In the genomic region with DNA sequence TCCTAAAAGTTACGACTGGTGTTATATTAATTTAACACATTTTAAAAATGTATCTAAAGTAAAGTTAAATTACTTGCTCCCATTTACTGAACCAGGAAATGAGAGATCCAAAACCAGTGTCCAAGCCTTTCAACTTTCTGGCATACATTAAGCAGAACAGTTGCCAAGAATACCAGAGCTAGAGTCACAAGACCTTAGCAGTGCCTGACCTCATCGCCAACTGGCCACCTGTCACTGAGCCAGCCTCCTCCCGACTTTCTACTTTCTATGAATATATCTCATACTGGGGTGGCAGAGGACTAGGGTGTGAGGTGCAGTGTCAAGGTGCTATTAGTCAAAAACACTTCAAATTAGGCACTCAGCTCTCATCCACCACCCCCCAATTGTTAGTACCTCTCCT, we compare ENCODE assay signal across 13 mouse cellular contexts.
DNase-seq lines count a peak whose midpoint lies in the region; ATAC-seq and TF ChIP-seq lines count a peak whose summit lies in the region.
"Had no signal": no experiment of that assay in that cellular context is flagged by ENCODE, and none has a peak within 500 bp of the region (broad histone marks: within the 10 kb centered on the region; RNA-seq: fewer than 3 reads in every experiment).

No protein-coding gene starts in this region.

- peak; percentile 64 for DNase-seq in lung, embryonic 14.5 days
- no peak for DNase-seq in lung, adult 2 months
- DNase-seq in cerebellum, adult 18-20 months = peak; percentile 92 to 95
- DNase-seq in gastrocnemius, postnatal 25 days = peak; percentile 68
- DNase-seq in heart, postnatal 4 days = peak; percentile 79
- no peak for DNase-seq in retina, embryonic 14.5 days (ENCODE audit: low spot score)
- DNase-seq in layer of hippocampus, adult 9-11 months = no peak
- no peak for DNase-seq in urinary bladder, postnatal 25 days (ENCODE audit: low spot score)

- no peak for TF ChIP-seq CTCF in lung, embryonic 14.5 days (IDR thresholded peaks at IDR 0.05; ENCODE audit: low read depth)
- no peak for TF ChIP-seq CTCF in lung, adult 2 months (IDR thresholded peaks at IDR 0.05; ENCODE audit: insufficient read depth, low read length)

- 39% methylated on average over 3 of the region's 3 CpGs for WGBS in lung, embryonic 14.5 days
- 24% methylated on average over 3 of the region's 3 CpGs for WGBS in lung, adult 2 months

- TF ChIP-seq POLR2A in lung, adult 2 months (IDR thresholded peaks at IDR 0.05; ENCODE audit: borderline replicate concordance, extremely low read depth, low read depth, low read length) = no peak

- no peak for ATAC-seq in lung, embryonic 14.5 days (ENCODE audit: insufficient read depth)
- ATAC-seq: Patski had no signal

- H3K4me2 ChIP-seq in lung, embryonic 14.5 days = no peak overlapping the region
- H3K4me2 ChIP-seq: embryonic facial prominence, embryonic 15.5 days; hindbrain, embryonic 12.5 days; midbrain, embryonic 12.5 days had no signal

- H3K27me3 ChIP-seq in lung, embryonic 14.5 days (ENCODE audit: insufficient read depth, low read length) = no peaks in the 10 kb centered on the region
- H3K27me3 ChIP-seq: embryonic facial prominence, embryonic 15.5 days; hindbrain, embryonic 12.5 days; midbrain, embryonic 12.5 days; Patski had no signal

- H3K4me3 ChIP-seq in lung, embryonic 14.5 days (ENCODE audit: low read depth, low read length) = no peak overlapping the region
- no peak overlapping the region for H3K4me3 ChIP-seq in lung, adult 2 months (replicated peaks; ENCODE audit: extremely low read depth, low read depth, low read length)
- H3K4me3 ChIP-seq: embryonic facial prominence, embryonic 15.5 days; hindbrain, embryonic 12.5 days; midbrain, embryonic 12.5 days had no signal

- H3K9ac ChIP-seq in lung, embryonic 14.5 days = no peak overlapping the region
- H3K9ac ChIP-seq: embryonic facial prominence, embryonic 15.5 days; hindbrain, embryonic 12.5 days; liver, embryonic 14.5 days had no signal

- H3K9me3 ChIP-seq in lung, embryonic 14.5 days (ENCODE audit: low read depth, low read length) = no peaks in the 10 kb centered on the region
- H3K9me3 ChIP-seq: embryonic facial prominence, embryonic 15.5 days; hindbrain, embryonic 12.5 days; midbrain, embryonic 12.5 days had no signal

- H3K27ac ChIP-seq in lung, embryonic 14.5 days (ENCODE audit: low read depth) = no peak overlapping the region
- H3K27ac ChIP-seq: liver, embryonic 14.5 days; midbrain, embryonic 12.5 days had no signal

- H3K36me3 ChIP-seq in lung, embryonic 14.5 days (ENCODE audit: insufficient read depth) = peaks cover 10% of the 10 kb centered on the region; the same call in 1 of the 2 replicates
- H3K36me3 ChIP-seq: embryonic facial prominence, embryonic 15.5 days; hindbrain, embryonic 12.5 days; midbrain, embryonic 12.5 days had no signal

- peaks cover 60% of the 10 kb centered on the region for H3K4me1 ChIP-seq in lung, embryonic 14.5 days (ENCODE audit: insufficient read depth)
- peaks cover 22% of the 10 kb centered on the region for H3K4me1 ChIP-seq in lung, adult 2 months (ENCODE audit: control insufficient read depth, insufficient read depth, low read length)

Comparison
In these comparisons a context has a peak if more than half of its experiments do, and no peak if none do; other contexts are left out.
1. DNase-seq: peak in lung, embryonic 14.5 days (single experiment), cerebellum, adult 18-20 months (2 of 2), gastrocnemius, postnatal 25 days (single experiment) and heart, postnatal 4 days (single experiment); none in lung, adult 2 months (single experiment), retina, embryonic 14.5 days (single experiment), layer of hippocampus, adult 9-11 months (single experiment) and urinary bladder, postnatal 25 days (single experiment).